9 mouse cellular contexts compared by ENCODE assay signal in genomic region chr12:69373850-69374766, GRCm38 (mm10). TPM values are rescaled to one million over a fixed set of nuclear protein-coding genes. Genes with fewer than 3 reads are reported as not detected.
DNase-seq lines count a peak whose midpoint lies in the region; ATAC-seq lines count a peak whose summit lies in the region.
"Had no signal": no experiment of that assay in that cellular context is flagged by ENCODE, and none has a peak within 500 bp of the region (broad histone marks: within the 10 kb centered on the region; RNA-seq: fewer than 3 reads in every experiment).

No protein-coding gene starts in this region.

- no peaks in the 10 kb centered on the region for H3K27me3 ChIP-seq in heart, embryonic 12.5 days (replicated peaks)
- H3K27me3 ChIP-seq in liver, embryonic 12.5 days (replicated peaks) = no peaks in the 10 kb centered on the region
- H3K27me3 ChIP-seq in stomach, embryonic 15.5 days (replicated peaks) = no peaks in the 10 kb centered on the region
- H3K27me3 ChIP-seq: Patski had no signal

- H3K4me3 ChIP-seq in heart, embryonic 12.5 days = peak overlapping the region; percentile 89
- peak overlapping the region; percentile 99 for H3K4me3 ChIP-seq in liver, embryonic 12.5 days
- H3K4me3 ChIP-seq in stomach, embryonic 15.5 days (replicated peaks) = peak overlapping the region; percentile 100

- H3K9me3 ChIP-seq in heart, embryonic 12.5 days (replicated peaks) = no peaks in the 10 kb centered on the region
- no peaks in the 10 kb centered on the region for H3K9me3 ChIP-seq in liver, embryonic 12.5 days (replicated peaks)
- no peaks in the 10 kb centered on the region for H3K9me3 ChIP-seq in stomach, embryonic 15.5 days

- H3K4me2 ChIP-seq in heart, embryonic 12.5 days = peak overlapping the region; percentile 94
- H3K4me2 ChIP-seq in liver, embryonic 12.5 days = peak overlapping the region; percentile 92
- H3K4me2 ChIP-seq in stomach, embryonic 15.5 days = peak overlapping the region; percentile 75

- no peak overlapping the region for H3K27ac ChIP-seq in heart, embryonic 12.5 days (ENCODE audit: poor library complexity, severe bottlenecking)
- H3K27ac ChIP-seq in liver, embryonic 12.5 days = no peak overlapping the region
- no peak overlapping the region for H3K27ac ChIP-seq in stomach, embryonic 15.5 days

- peak; percentile 18 for DNase-seq in embryo, embryonic 10.5 days (ENCODE audit: low spot score)
- no peak for DNase-seq in embryo, embryonic 10 days (ENCODE audit: low spot score)
- DNase-seq in ES-CJ7 (ENCODE audit: low read depth, low spot score) = peak; percentile 69
- DNase-seq in cerebellum, adult 11-12 months = no peak
- no peak for DNase-seq in cerebellum, postnatal 36 days

- peak overlapping the region; percentile 100 for H3K9ac ChIP-seq in heart, embryonic 12.5 days
- peak overlapping the region; percentile 100 for H3K9ac ChIP-seq in liver, embryonic 12.5 days
- peak overlapping the region; percentile 98; the same call in 1 of the 2 replicates for H3K9ac ChIP-seq in stomach, embryonic 15.5 days

- peaks cover 11% of the 10 kb centered on the region; the same call in 1 of the 2 replicates for H3K36me3 ChIP-seq in heart, embryonic 12.5 days
- peaks cover 49% of the 10 kb centered on the region for H3K36me3 ChIP-seq in liver, embryonic 12.5 days
- no peaks in the 10 kb centered on the region for H3K36me3 ChIP-seq in stomach, embryonic 15.5 days

- ATAC-seq in heart, embryonic 12.5 days (ENCODE audit: insufficient number of reproducible peaks, low FRiP score) = no peak
- ATAC-seq in liver, embryonic 12.5 days = no peak
- ATAC-seq in stomach, embryonic 15.5 days (ENCODE audit: insufficient read depth, low FRiP score, low read depth) = no peak
- ATAC-seq: Patski had no signal

- peaks cover 20% of the 10 kb centered on the region for H3K4me1 ChIP-seq in heart, embryonic 12.5 days (replicated peaks)
- H3K4me1 ChIP-seq in liver, embryonic 12.5 days = peaks cover 41% of the 10 kb centered on the region
- peaks cover 5% of the 10 kb centered on the region; the same call in 1 of the 2 replicates for H3K4me1 ChIP-seq in stomach, embryonic 15.5 days

- 35% methylated on average over 11 of the region's 11 CpGs for WGBS in heart, embryonic 12.5 days
- 16% methylated on average over 11 of the region's 11 CpGs for WGBS in liver, embryonic 12.5 days (ENCODE audit: insufficient replicate concordance)
- 32% methylated on average over 11 of the region's 11 CpGs for WGBS in stomach, embryonic 15.5 days

RNA-seq across cellular contexts. Expression of gene Gm9887, which starts 1.9 kb away (rescaled TPM):
- 1.1 and 2.4 TPM in 2 replicates for polyA plus RNA-seq in heart, embryonic 12.5 days (2016; fragmentation: Nextera tagmentation; extraction: Ambion mirVana)
- polyA plus RNA-seq in liver, embryonic 12.5 days (2016; fragmentation: Nextera tagmentation; extraction: Ambion mirVana) = 2.1 and 2.3 TPM in 2 replicates
- polyA plus RNA-seq in stomach, embryonic 15.5 days (2015; fragmentation: Nextera tagmentation; extraction: Ambion mirVana) = 2.3 TPM in 2 replicates

RNA-seq across cellular contexts. Expression of gene Arf6, which starts 2.2 kb away (rescaled TPM):
- 53.9 and 55.7 TPM in 2 replicates for polyA plus RNA-seq in heart, embryonic 12.5 days (2016; fragmentation: Nextera tagmentation; extraction: Ambion mirVana)
- 81.1 and 83.3 TPM in 2 replicates for polyA plus RNA-seq in liver, embryonic 12.5 days (2016; fragmentation: Nextera tagmentation; extraction: Ambion mirVana)
- polyA plus RNA-seq in stomach, embryonic 15.5 days (2015; fragmentation: Nextera tagmentation; extraction: Ambion mirVana) = 59.4 and 63.7 TPM in 2 replicates

RNA-seq across cellular contexts. Expression of gene Nemf, which starts 17.1 kb away (rescaled TPM):
- polyA plus RNA-seq in heart, embryonic 12.5 days (2016; fragmentation: Nextera tagmentation; extraction: Ambion mirVana) = 69.5 and 71.0 TPM in 2 replicates
- 56.5 and 57.3 TPM in 2 replicates for polyA plus RNA-seq in liver, embryonic 12.5 days (2016; fragmentation: Nextera tagmentation; extraction: Ambion mirVana)
- 90.4 and 92.1 TPM in 2 replicates for polyA plus RNA-seq in stomach, embryonic 15.5 days (2015; fragmentation: Nextera tagmentation; extraction: Ambion mirVana)

Comparison
In these comparisons a context has a peak if more than half of its experiments do, and no peak if none do; other contexts are left out.
1. DNase-seq: peak in embryo, embryonic 10.5 days (single experiment) and ES-CJ7 (single experiment); none in embryo, embryonic 10 days (single experiment), cerebellum, adult 11-12 months (single experiment) and cerebellum, postnatal 36 days (0 of 2).
2. Peak in every context shown above with its lines, with median percentiles within 50 percentile points of each other: H3K4me2 ChIP-seq, H3K4me3 ChIP-seq and H3K9ac ChIP-seq.